Mouse (Mus musculus) liver, adult (tissue): ENCODE results near the gene Cltc.
A peak's percentile ranks its signal among the peaks of the same experiment; 100 is the strongest.

Source experiments
- GATA4 ChIP-seq: IDR thresholded peaks from 2 replicates; pipeline ENCODE4 v1.6.1; 2014; ENCODE audit warnings: mild to moderate bottlenecking, low read length; ENCODE audit not compliant: insufficient replicate concordance

The Cltc gene

DNA sequence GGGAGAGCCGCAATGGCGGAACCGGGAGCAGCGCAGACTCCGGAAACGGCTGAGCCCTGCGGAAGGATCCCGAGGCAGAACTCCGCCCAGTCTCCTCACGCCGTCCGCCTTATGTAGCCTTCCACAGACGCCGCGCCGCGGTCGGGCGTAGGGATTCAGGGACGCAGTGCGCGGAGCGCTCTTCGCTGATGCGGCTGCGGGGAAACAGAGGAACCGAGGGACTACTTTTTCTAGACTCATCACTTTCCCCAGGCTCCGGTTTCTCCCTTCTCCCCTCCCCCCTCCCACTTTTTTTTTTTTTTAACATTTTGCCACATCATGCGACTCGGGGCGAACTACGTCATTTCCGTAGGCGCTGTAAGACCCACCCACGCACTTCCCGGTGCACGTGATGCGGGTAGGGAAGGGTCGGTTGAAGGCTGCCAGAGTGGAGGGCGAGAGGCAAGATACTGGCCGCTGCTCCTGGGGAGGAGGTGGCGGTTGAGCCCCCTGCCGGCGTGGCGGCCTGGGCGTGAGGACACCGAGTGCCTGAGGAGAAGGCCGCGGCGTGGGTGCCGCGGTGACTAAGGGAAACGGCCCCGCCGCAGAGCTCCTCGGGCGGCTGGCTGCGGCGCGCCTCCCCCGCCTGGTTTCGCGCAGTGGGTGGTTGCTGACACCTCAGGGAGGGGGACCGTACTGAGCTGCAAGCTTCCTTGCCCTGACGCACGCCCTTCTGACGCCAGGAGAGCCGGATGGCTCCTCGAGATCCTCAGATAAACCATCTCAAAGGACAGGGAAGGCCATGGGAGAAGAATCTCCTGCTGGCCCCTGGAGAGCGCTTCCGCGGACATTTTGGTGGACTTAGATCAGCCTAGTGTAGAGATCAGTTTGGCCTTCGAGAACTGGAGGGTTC lies at the start of gene Cltc:
TSS of gene Cltc (minus strand) at position 86 of the 892 bp plus-strand sequence.
- TF ChIP-seq GATA4 = peak; percentile 78; the same call in 1 of the 2 replicates

- no peak for TF ChIP-seq GATA4
Measured at GRCm38 (mm10) chr11:86807001-86807477, 49.7 kb upstream of the Cltc start.

- no peak for TF ChIP-seq GATA4
Measured at GRCm38 (mm10) chr11:86794161-86794560, 36.8 kb upstream of the Cltc start.

DNA sequence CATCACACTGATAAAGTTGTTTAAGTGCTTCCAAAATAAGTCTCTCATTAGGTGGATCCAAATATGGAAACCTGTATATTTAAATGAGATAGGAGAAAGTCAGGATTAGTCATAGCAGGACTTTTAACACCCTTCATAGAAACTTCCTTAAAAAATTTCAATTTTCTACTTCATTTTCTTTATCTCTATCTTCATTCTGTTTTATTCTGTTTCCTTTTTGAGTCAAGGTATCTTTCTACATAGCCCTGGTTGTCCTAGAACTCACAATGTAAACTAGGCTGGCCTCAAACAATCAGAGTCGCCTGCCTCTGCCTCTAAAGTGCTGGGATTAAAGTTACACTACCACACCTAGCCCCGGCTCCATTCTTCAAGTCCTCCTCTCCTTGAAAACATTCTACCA lies 28.4 kb upstream of the Cltc start:
- no peak for TF ChIP-seq GATA4

GRCm38 (mm10) chr11:86769884-86770283 lies 12.5 kb upstream of the Cltc start:
- TF ChIP-seq GATA4 = peak; percentile 89

GRCm38 (mm10) chr11:86764501-86764900 lies 7.1 kb upstream of the Cltc start:
- no peak for TF ChIP-seq GATA4

- TF ChIP-seq GATA4 = no peak
Measured at GRCm38 (mm10) chr11:86760357-86760756, 3.0 kb upstream of the Cltc start.

DNA sequence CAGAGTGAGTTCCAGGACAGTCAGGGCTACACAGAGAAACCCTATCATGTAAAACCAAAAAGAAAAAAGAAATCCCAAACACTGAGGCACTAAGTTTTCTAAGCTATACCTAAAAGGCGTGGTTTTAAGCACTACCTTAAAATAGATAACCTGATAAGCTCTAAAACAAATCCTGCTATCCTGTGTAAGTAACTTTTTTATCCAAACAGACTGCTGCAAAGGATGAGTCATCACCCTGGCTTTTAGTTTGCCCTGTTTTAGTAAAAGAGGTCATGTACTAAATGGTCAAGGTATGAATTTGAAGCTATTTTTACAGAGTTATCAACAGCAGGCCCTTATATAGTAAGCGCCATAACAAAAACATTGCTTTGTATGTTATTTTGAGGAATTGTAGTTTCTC lies 2.5 kb upstream of the Cltc start:
- no peak for TF ChIP-seq GATA4

- TF ChIP-seq GATA4 = no peak
Measured at GRCm38 (mm10) chr11:86759226-86759625, 1.9 kb upstream of the Cltc start.

GRCm38 (mm10) chr11:86758559-86758958 lies 1.2 kb upstream of the Cltc start:
- no peak for TF ChIP-seq GATA4

DNA sequence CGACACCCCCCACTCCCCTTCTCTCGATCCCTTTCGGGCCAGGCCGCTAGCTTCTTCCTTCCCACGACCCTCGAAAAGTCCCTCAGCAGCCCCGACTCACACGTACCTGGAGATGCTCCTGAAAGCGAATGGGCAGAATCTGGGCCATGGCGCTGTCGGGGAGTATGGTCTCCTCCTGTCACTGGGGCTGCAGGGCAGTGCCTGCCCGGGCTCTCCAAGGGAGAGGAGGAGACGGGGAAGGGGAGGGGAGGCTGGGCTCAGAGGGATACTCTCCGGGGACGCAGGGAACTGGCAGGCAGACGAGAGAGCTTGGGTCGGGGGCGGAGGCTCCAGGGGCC lies 254 bp downstream of the Cltc start:
- TF ChIP-seq GATA4 = no peak

GRCm38 (mm10) chr11:86756156-86757141 lies 916 bp downstream of the Cltc start:
- no peak for TF ChIP-seq GATA4

- no peak for TF ChIP-seq GATA4
Measured at GRCm38 (mm10) chr11:86752404-86752803, 5.0 kb downstream of the Cltc start.

DNA sequence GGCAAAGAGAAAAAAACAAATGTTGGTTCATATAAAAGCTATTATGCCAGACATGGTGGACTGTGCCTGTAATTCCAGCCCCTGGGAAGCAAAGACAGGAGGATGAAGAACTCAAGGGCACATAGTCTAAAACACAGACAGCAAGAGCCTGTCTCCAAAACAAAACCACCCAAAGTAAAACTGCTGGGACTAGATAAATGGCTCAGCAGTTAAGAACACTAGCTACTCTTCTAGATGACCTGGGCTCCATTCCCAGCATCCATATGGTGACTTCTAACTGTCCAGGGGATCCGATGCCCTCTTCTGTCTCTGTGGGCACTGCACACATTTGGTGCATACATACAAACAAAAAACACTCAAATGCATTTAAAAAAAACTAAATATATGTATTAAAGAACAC lies 6.4 kb downstream of the Cltc start:
- no peak for TF ChIP-seq GATA4

DNA sequence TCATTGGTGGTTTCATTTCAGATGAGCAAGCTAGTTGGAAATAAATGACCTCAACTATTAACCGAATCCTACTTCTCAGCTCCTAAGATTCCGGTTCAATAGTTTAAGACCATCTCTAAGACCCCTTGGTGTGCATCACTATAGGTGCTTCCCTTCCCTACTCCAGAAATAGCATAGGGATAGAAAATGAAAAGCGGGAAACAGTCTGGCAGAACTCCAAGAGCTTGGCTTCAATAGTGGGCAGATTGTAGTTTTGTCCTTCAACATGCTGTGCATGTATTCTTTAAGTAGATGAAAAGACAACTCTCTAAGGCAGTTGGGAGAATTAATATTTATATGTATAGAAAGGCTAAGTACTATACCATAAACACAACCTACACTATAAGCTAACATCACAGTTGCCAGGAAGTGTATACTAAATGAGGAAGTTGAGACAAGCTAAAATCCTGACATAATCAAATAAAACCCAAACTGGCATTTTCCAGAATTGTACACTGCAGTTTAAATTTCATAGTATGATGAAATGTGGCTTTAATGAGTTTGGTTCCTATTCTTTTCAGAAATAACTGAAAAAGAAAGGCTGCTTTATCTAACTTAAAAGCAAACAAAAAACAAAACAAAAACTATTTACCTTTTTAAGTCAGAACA lies 7.5 kb downstream of the Cltc start:
- no peak for TF ChIP-seq GATA4
